Mouse (Mus musculus) MEL (cell line): ENCODE data around the gene Slf1. TPM values are rescaled to one million over a fixed set of nuclear protein-coding genes. Genes with fewer than 3 reads are reported as not detected.

Experiments
- DNase-seq: peaks from one replicate; pipeline ENCODE4 v3.0.0; 2011; ENCODE audit warnings: low read depth, low spot score
- H3K27ac ChIP-seq: 2 replicates; pipeline ENCODE4 v1.5.1; 2012; ENCODE audit warnings: low read depth, mild to moderate bottlenecking, control low read depth, low read length, moderate library complexity; ENCODE audit not compliant: control insufficient read depth
- H3K27me3 ChIP-seq, 2 experiments: fragments of 150-350 bp in 1 of 2; sonication (generic) in 1 of 2; 2 replicates each; pipeline ENCODE4 v1.6.1; 2012; ENCODE audit warnings: low read length in 2 of 2, mild to moderate bottlenecking in 2 of 2, improper control_type of control experiment in 1 of 2, moderate library complexity in 1 of 2; ENCODE audit not compliant: insufficient read depth in 2 of 2, control insufficient read depth in 1 of 2
- H3K36me3 ChIP-seq, 2 experiments: 2 replicates each; pipeline ENCODE4 v1.6.1; 2012 to 2014; ENCODE audit warnings: low read length in 2 of 2, improper control_type of control experiment in 1 of 2, inconsistent platforms in 1 of 2, mild to moderate bottlenecking in 1 of 2; ENCODE audit not compliant: insufficient read depth in 2 of 2, control insufficient read depth in 1 of 2
- H3K4me1 ChIP-seq, 2 experiments: fragments of 150-350 bp in 1 of 2; sonication (generic) in 1 of 2; 2 replicates each; pipeline ENCODE4 v1.6.1; 2012; ENCODE audit warnings: low read length in 2 of 2, improper control_type of control experiment in 1 of 2, mild to moderate bottlenecking in 1 of 2; ENCODE audit not compliant: insufficient read depth in 2 of 2, control insufficient read depth in 1 of 2
- H3K4me3 ChIP-seq, 2 experiments: fragments of 150-350 bp in 1 of 2; sonication (generic) in 1 of 2; 2 replicates each; pipeline ENCODE4 v1.5.1; 2012; ENCODE audit warnings: low read depth in 2 of 2, low read length in 2 of 2, mild to moderate bottlenecking in 2 of 2, moderate library complexity in 2 of 2, control low read depth in 1 of 2, improper control_type of control experiment in 1 of 2; ENCODE audit not compliant: control insufficient read depth in 1 of 2, insufficient read depth in 1 of 2
- H3K79me2 ChIP-seq: 2 replicates; pipeline ENCODE4 v1.6.1; 2012; ENCODE audit warnings: mild to moderate bottlenecking, low read length, moderate library complexity; ENCODE audit not compliant: control insufficient read depth, poor library complexity, insufficient read depth
- H3K9ac ChIP-seq: 2 replicates; pipeline ENCODE4 v1.6.1; 2012; ENCODE audit warnings: low read depth, mild to moderate bottlenecking, control low read depth, low read length, moderate library complexity; ENCODE audit not compliant: control insufficient read depth, poor library complexity, severe bottlenecking
- H3K9me3 ChIP-seq: fragments of 150-350 bp; sonication (generic); replicated peaks from 2 replicates; pipeline ENCODE4 v1.6.1; 2012; ENCODE audit warnings: mild to moderate bottlenecking, low read length, improper control_type of control experiment, moderate library complexity; ENCODE audit not compliant: insufficient read depth
- GABPA ChIP-seq: IDR thresholded peaks from 2 replicates; pipeline ENCODE4 v1.6.1; 2012; ENCODE audit warnings: low read depth, mild to moderate bottlenecking, inconsistent platforms, low read length, improper control_type of control experiment, moderate library complexity
- GATA1 ChIP-seq: IDR thresholded peaks from 2 replicates; pipeline ENCODE4 v1.6.1; 2011; ENCODE audit warnings: low read depth, low read length, improper control_type of control experiment
- HCFC1 ChIP-seq: IDR thresholded peaks from 2 replicates; pipeline ENCODE4 v1.6.1; 2012; ENCODE audit warnings: low read depth, mild to moderate bottlenecking, inconsistent platforms, low read length, improper control_type of control experiment, moderate library complexity
- JUND ChIP-seq: IDR thresholded peaks from 2 replicates; pipeline ENCODE4 v1.6.1; 2011; ENCODE audit warnings: low read depth, mild to moderate bottlenecking, improper control_type of control experiment, low read length
- KAT2A ChIP-seq: conservative IDR thresholded peaks from 2 replicates; pipeline ENCODE4 v1.6.1; 2012; ENCODE audit warnings: low read depth, low read length, improper control_type of control experiment, inconsistent platforms
- MAZ ChIP-seq: IDR thresholded peaks from 2 replicates; pipeline ENCODE4 v1.6.1; 2012; ENCODE audit warnings: low read depth, mild to moderate bottlenecking, inconsistent platforms, low read length, improper control_type of control experiment
- MXI1 ChIP-seq: IDR thresholded peaks from 2 replicates; pipeline ENCODE4 v1.6.1; 2011; ENCODE audit warnings: mild to moderate bottlenecking, low read depth, low read length, improper control_type of control experiment
- MYC ChIP-seq: IDR thresholded peaks from 2 replicates; pipeline ENCODE4 v1.6.1; 2011; ENCODE audit warnings: low read depth, mild to moderate bottlenecking, low read length, improper control_type of control experiment, moderate library complexity
- RAD21 ChIP-seq: IDR thresholded peaks from 2 replicates; pipeline ENCODE4 v1.6.1; 2011; ENCODE audit warnings: mild to moderate bottlenecking, low read depth, low read length, improper control_type of control experiment
- RCOR1 ChIP-seq: IDR thresholded peaks from 2 replicates; pipeline ENCODE4 v1.6.1; 2012; ENCODE audit warnings: low read depth, mild to moderate bottlenecking, inconsistent platforms, low read length, improper control_type of control experiment
- SMC3 ChIP-seq: IDR thresholded peaks from 2 replicates; pipeline ENCODE4 v1.6.1; 2011; ENCODE audit warnings: low read depth, low read length, improper control_type of control experiment
- TAL1 ChIP-seq: IDR thresholded peaks from 2 replicates; pipeline ENCODE4 v1.6.1; 2012; ENCODE audit warnings: mild to moderate bottlenecking, inconsistent platforms, low read length, moderate library complexity, mixed read lengths
- UBTF ChIP-seq: IDR thresholded peaks from 2 replicates; pipeline ENCODE4 v1.6.1; 2012; ENCODE audit warnings: low read depth, mild to moderate bottlenecking, inconsistent platforms, low read length, improper control_type of control experiment, moderate library complexity, borderline replicate concordance; ENCODE audit not compliant: insufficient read depth
- USF1 ChIP-seq: IDR thresholded peaks from 2 replicates; pipeline ENCODE4 v1.6.1; 2014; ENCODE audit warnings: low read depth, mild to moderate bottlenecking, inconsistent platforms, low read length, improper control_type of control experiment, moderate library complexity
- ZMIZ1 ChIP-seq: IDR thresholded peaks from 2 replicates; pipeline ENCODE4 v1.6.1; 2012; ENCODE audit warnings: low read depth, mild to moderate bottlenecking, inconsistent platforms, low read length, improper control_type of control experiment, moderate library complexity
- polyA plus RNA-seq, 2 experiments: library from polyadenylated mRNA; stranded (reverse) in 1 of 2; unstranded in 1 of 2; fragments of >175 nt in 1 of 2; fragments of >200 nt in 1 of 2; gene quantifications; 2 replicates each; pipeline versions ENCODE4 v1.2.1 to v1.2.4; 2012; ENCODE audit warnings: low replicate concordance in 2 of 2, low read depth in 1 of 2; ENCODE audit not compliant: insufficient read length in 2 of 2, insufficient read depth in 1 of 2, missing spikeins in 1 of 2
- total RNA-seq: library from RNA; depleted of rRNA; stranded (reverse); fragments of 300-350 nt; gene quantifications from 2 replicates; pipeline ENCODE4 v1.2.3, GENCODE M21; 2012

The Slf1 gene
- total and polyA plus RNA-seq, 3 experiments: 16.9 to 20.9 TPM; not detected in 1

- no peaks in the 10 kb centered on the region for H3K27me3 ChIP-seq
- peaks cover 2 to 5% of the 10 kb centered on the region in 2 experiments; a peak in 3 of 4 replicates for H3K4me1 ChIP-seq
- H3K79me2 ChIP-seq: peaks cover 18% of the 10 kb centered on the region
- H3K9me3 ChIP-seq: no peaks in the 10 kb centered on the region
- TF ChIP-seq SMC3 (no peak), MAZ (no peak), HCFC1 (no peak), KAT2A (no peak)
- no peak for DNase-seq
- peak overlapping the region; percentile 81 for H3K9ac ChIP-seq
- peaks cover 0 to 17% of the 10 kb centered on the region in 2 experiments; a peak in 2 of 4 replicates for H3K36me3 ChIP-seq
- peak overlapping the region; percentile 60 to 91 for H3K4me3 ChIP-seq
- H3K27ac ChIP-seq: peak overlapping the region; percentile 36
These were observed 328 bp upstream of the Slf1 start for GRCm38 (mm10) chr13:77135621-77135981.

GRCm38 (mm10) chr13:77131132-77131531, 4.1 kb downstream of the Slf1 start:
- DNase-seq: no peak
- Histone ChIP-seq H3K4me3 (no peak overlapping the region), H3K9ac (no peak overlapping the region), H3K36me3 (peaks cover 0 to 14% of the 10 kb centered on the region in 2 experiments; a peak in 3 of 4 replicates), H3K27me3 (no peaks in the 10 kb centered on the region), H3K4me1 (peaks cover under 1 to 25% of the 10 kb centered on the region in 2 experiments)
- no peak for TF ChIP-seq ZMIZ1
- TF ChIP-seq SMC3: no peak
- TF ChIP-seq RAD21: no peak
- TF ChIP-seq MXI1: no peak
- TF ChIP-seq JUND: no peak
- no peak for TF ChIP-seq MYC
- TF ChIP-seq KAT2A: no peak
- TF ChIP-seq GATA1: no peak
- no peak for TF ChIP-seq TAL1
- TF ChIP-seq UBTF: no peak
- TF ChIP-seq RCOR1: no peak
- TF ChIP-seq, all 39 proteins: peak for 0
- Histone ChIP-seq H3K9me3 (no peaks in the 10 kb centered on the region), H3K79me2 (peaks cover 21% of the 10 kb centered on the region), H3K27ac (no peak overlapping the region)

- Histone ChIP-seq H3K27ac (no peak overlapping the region), H3K9ac (no peak overlapping the region), H3K36me3 (peaks cover 3 to 12% of the 10 kb centered on the region in 2 experiments; a peak in 3 of 4 replicates), H3K27me3 (no peaks in the 10 kb centered on the region), H3K79me2 (peaks cover 12% of the 10 kb centered on the region), H3K4me1 (peaks cover 0 to 25% of the 10 kb centered on the region in 2 experiments; a peak in 3 of 4 replicates), H3K4me3 (no peak overlapping the region), H3K9me3 (no peaks in the 10 kb centered on the region)
- peak; percentile 32 for DNase-seq
- TF ChIP-seq GABPA (no peak), USF1 (peak; percentile 53; the same call in 1 of the 2 replicates)
These were observed 7.0 kb downstream of the Slf1 start for GRCm38 (mm10) chr13:77128240-77128639.
